Mouse (Mus musculus): ENCODE results near the gene Ezh1. TPM values are rescaled to one million over a fixed set of nuclear protein-coding genes. Genes with fewer than 3 reads are reported as not detected.

Ezh1 gene
- total and polyA plus RNA-seq, 3 experiments = 4.2 to 55.9 (median 25.4) TPM

GRCm38 (mm10) chr11:101143338-101144225, 82.7 kb downstream of the Ezh1 start:
- Histone ChIP-seq H3K4me1 (ENCODE audit: insufficient read depth, low read depth, low read length) (peaks cover 5% of the 10 kb centered on the region), H3K27me3 (ENCODE audit: insufficient read depth, low read length) (peaks cover 31% of the 10 kb centered on the region), H3K9me3 (replicated peaks) (no peaks in the 10 kb centered on the region), H3K4me3 (ENCODE audit: low read depth, low read length) (no peak overlapping the region), H3K36me3 (replicated peaks) (no peaks in the 10 kb centered on the region)
- TF ChIP-seq GATA1 (IDR thresholded peaks at IDR 0.05; ENCODE audit: borderline replicate concordance, low read length) (no peak), POLR2AphosphoS5 (IDR thresholded peaks at IDR 0.05; ENCODE audit: insufficient replicate concordance, low read depth, low read length) (no peak), GATA2 (IDR thresholded peaks at IDR 0.05; ENCODE audit: borderline replicate concordance, low read depth, low read length) (no peak), TAL1 (conservative IDR thresholded peaks at IDR 0.05; ENCODE audit: low read depth, low read length) (no peak), CTCF (IDR thresholded peaks at IDR 0.05; ENCODE audit: low read depth, low read length) (no peak)
- ATAC-seq (ENCODE audit: extremely low read depth, insufficient number of reproducible peaks, low FRiP score, poor library complexity, severe bottlenecking) (no peak), DNase-seq (ENCODE audit: low spot score) (no peak)

GRCm38 (mm10) chr11:101142215-101142967, 83.9 kb downstream of the Ezh1 start:
- Histone ChIP-seq H3K9me3 (replicated peaks) (no peaks in the 10 kb centered on the region), H3K4me1 (ENCODE audit: insufficient read depth, low read depth, low read length) (peaks cover 8% of the 10 kb centered on the region), H3K4me3 (ENCODE audit: low read depth, low read length) (no peak overlapping the region), H3K36me3 (replicated peaks) (no peaks in the 10 kb centered on the region), H3K27me3 (ENCODE audit: insufficient read depth, low read length) (peaks cover 31% of the 10 kb centered on the region)
- no peak for DNase-seq (ENCODE audit: low spot score)
- no peak for TF ChIP-seq GATA2 (IDR thresholded peaks at IDR 0.05; ENCODE audit: borderline replicate concordance, low read depth, low read length)
- no peak for TF ChIP-seq CTCF (IDR thresholded peaks at IDR 0.05; ENCODE audit: low read depth, low read length)
- TF ChIP-seq GATA1 (IDR thresholded peaks at IDR 0.05; ENCODE audit: borderline replicate concordance, low read length) = no peak
- no peak for TF ChIP-seq POLR2AphosphoS5 (IDR thresholded peaks at IDR 0.05; ENCODE audit: insufficient replicate concordance, low read depth, low read length)
- TF ChIP-seq TAL1 (conservative IDR thresholded peaks at IDR 0.05; ENCODE audit: low read depth, low read length) = no peak
- no peak for ATAC-seq (ENCODE audit: extremely low read depth, insufficient number of reproducible peaks, low FRiP score, poor library complexity, severe bottlenecking)

Other genes with a start within 250 kb of the Ezh1 start
Only the 20 nearest of the 30 such genes appear.
- gene Hsd17b1, start 148.1 kb downstream of the Ezh1 start, total RNA-seq (2014; fragmentation: Nextera tagmentation) = not detected in 2 replicates
- gene Hsd17b1, start 148.1 kb downstream of the Ezh1 start, total RNA-seq (2017) = 0.44 and 0.76 TPM in 2 replicates
- 0.12 and 0.20 TPM in 2 replicates for gene Hsd17b1, start 148.1 kb downstream of the Ezh1 start, polyA plus RNA-seq (2012)
- gene Coasy, start 143.9 kb downstream of the Ezh1 start, total RNA-seq (2014; fragmentation: Nextera tagmentation) = 23.6 and 26.7 TPM in 2 replicates
- gene Coasy, start 143.9 kb downstream of the Ezh1 start, total RNA-seq (2017) = 31.7 and 32.6 TPM in 2 replicates
- 39.3 and 43.6 TPM in 2 replicates for gene Coasy, start 143.9 kb downstream of the Ezh1 start, polyA plus RNA-seq (2012)
- gene Mlx, start 139.2 kb downstream of the Ezh1 start, total RNA-seq (2014; fragmentation: Nextera tagmentation) = 40.5 and 43.2 TPM in 2 replicates
- 45.5 and 45.9 TPM in 2 replicates for gene Mlx, start 139.2 kb downstream of the Ezh1 start, total RNA-seq (2017)
- gene Mlx, start 139.2 kb downstream of the Ezh1 start, polyA plus RNA-seq (2012) = 13.0 and 17.8 TPM in 2 replicates
- 11.1 and 15.7 TPM in 2 replicates for gene Psmc3ip, start 131.0 kb downstream of the Ezh1 start, total RNA-seq (2014; fragmentation: Nextera tagmentation)
- 27.0 and 29.8 TPM in 2 replicates for gene Psmc3ip, start 131.0 kb downstream of the Ezh1 start, total RNA-seq (2017)
- 20.5 and 20.6 TPM in 2 replicates for gene Psmc3ip, start 131.0 kb downstream of the Ezh1 start, polyA plus RNA-seq (2012)
- 12.0 and 13.4 TPM in 2 replicates for gene Retreg3, start 106.6 kb downstream of the Ezh1 start, total RNA-seq (2014; fragmentation: Nextera tagmentation)
- gene Retreg3, start 106.6 kb downstream of the Ezh1 start, total RNA-seq (2017) = 43.2 and 44.0 TPM in 2 replicates
- gene Retreg3, start 106.6 kb downstream of the Ezh1 start, polyA plus RNA-seq (2012) = 7.7 and 9.4 TPM in 2 replicates
- 39.8 and 42.0 TPM in 2 replicates for gene Tubg1, start 106.5 kb downstream of the Ezh1 start, total RNA-seq (2014; fragmentation: Nextera tagmentation)
- 46.0 and 47.5 TPM in 2 replicates for gene Tubg1, start 106.5 kb downstream of the Ezh1 start, total RNA-seq (2017)
- 96.1 and 120 TPM in 2 replicates for gene Tubg1, start 106.5 kb downstream of the Ezh1 start, polyA plus RNA-seq (2012)
- not detected in 2 replicates for gene Tubg2, start 70.6 kb downstream of the Ezh1 start, total RNA-seq (2014; fragmentation: Nextera tagmentation)
- gene Tubg2, start 70.6 kb downstream of the Ezh1 start, total RNA-seq (2017) = not detected in 2 replicates
- not detected in 2 replicates for gene Tubg2, start 70.6 kb downstream of the Ezh1 start, polyA plus RNA-seq (2012)
- not detected in 2 replicates for gene Cntnap1, start 55.9 kb downstream of the Ezh1 start, total RNA-seq (2014; fragmentation: Nextera tagmentation)
- under 0.01 and 0.06 TPM in 2 replicates for gene Cntnap1, start 55.9 kb downstream of the Ezh1 start, total RNA-seq (2017)
- 0.02 and 0.08 TPM in 2 replicates for gene Cntnap1, start 55.9 kb downstream of the Ezh1 start, polyA plus RNA-seq (2012)
- gene Plekhh3, start 55.1 kb downstream of the Ezh1 start, total RNA-seq (2014; fragmentation: Nextera tagmentation) = 0.49 and 2.6 TPM in 2 replicates
- gene Plekhh3, start 55.1 kb downstream of the Ezh1 start, total RNA-seq (2017) = 1.5 and 1.9 TPM in 2 replicates
- 3.8 and 4.8 TPM in 2 replicates for gene Plekhh3, start 55.1 kb downstream of the Ezh1 start, polyA plus RNA-seq (2012)
- gene Ccr10, start 51.0 kb downstream of the Ezh1 start, total RNA-seq (2014; fragmentation: Nextera tagmentation) = not detected in 2 replicates
- not detected in 2 replicates for gene Ccr10, start 51.0 kb downstream of the Ezh1 start, total RNA-seq (2017)
- gene Ccr10, start 51.0 kb downstream of the Ezh1 start, polyA plus RNA-seq (2012) = not detected in 2 replicates
- gene Ramp2, start 19.6 kb upstream of the Ezh1 start, total RNA-seq (2014; fragmentation: Nextera tagmentation) = not detected in 2 replicates
- gene Ramp2, start 19.6 kb upstream of the Ezh1 start, total RNA-seq (2017) = 0.27 TPM in 1 of 2 replicates, not detected in the other
- gene Ramp2, start 19.6 kb upstream of the Ezh1 start, polyA plus RNA-seq (2012) = 0.04 and 0.10 TPM in 2 replicates
- gene Vps25, start 27.2 kb upstream of the Ezh1 start, total RNA-seq (2014; fragmentation: Nextera tagmentation) = 482 and 539 TPM in 2 replicates
- gene Vps25, start 27.2 kb upstream of the Ezh1 start, total RNA-seq (2017) = 98.4 and 104 TPM in 2 replicates
- gene Vps25, start 27.2 kb upstream of the Ezh1 start, polyA plus RNA-seq (2012) = 140 and 170 TPM in 2 replicates
- 21.2 and 27.2 TPM in 2 replicates for gene Wnk4, start 34.1 kb upstream of the Ezh1 start, total RNA-seq (2014; fragmentation: Nextera tagmentation)
- gene Wnk4, start 34.1 kb upstream of the Ezh1 start, total RNA-seq (2017) = 2.3 and 4.2 TPM in 2 replicates
- 45.0 and 48.7 TPM in 2 replicates for gene Wnk4, start 34.1 kb upstream of the Ezh1 start, polyA plus RNA-seq (2012)
- 1.5 TPM in 1 of 2 replicates, not detected in the other for gene Cntd1, start 52.5 kb upstream of the Ezh1 start, total RNA-seq (2014; fragmentation: Nextera tagmentation)
- 0.81 and 1.1 TPM in 2 replicates for gene Cntd1, start 52.5 kb upstream of the Ezh1 start, total RNA-seq (2017)
- 0.02 TPM in 1 of 2 replicates, not detected in the other for gene Cntd1, start 52.5 kb upstream of the Ezh1 start, polyA plus RNA-seq (2012)
- gene Coa3, start 52.7 kb upstream of the Ezh1 start, total RNA-seq (2014; fragmentation: Nextera tagmentation) = 52.6 and 54.1 TPM in 2 replicates
- gene Coa3, start 52.7 kb upstream of the Ezh1 start, total RNA-seq (2017) = 58.1 and 65.9 TPM in 2 replicates
- gene Coa3, start 52.7 kb upstream of the Ezh1 start, polyA plus RNA-seq (2012) = 16.8 and 39.8 TPM in 2 replicates
- 42.5 and 46.3 TPM in 2 replicates for gene Becn1, start 75.8 kb upstream of the Ezh1 start, total RNA-seq (2014; fragmentation: Nextera tagmentation)
- gene Becn1, start 75.8 kb upstream of the Ezh1 start, total RNA-seq (2017) = 142 and 148 TPM in 2 replicates
- 97.7 and 109 TPM in 2 replicates for gene Becn1, start 75.8 kb upstream of the Ezh1 start, polyA plus RNA-seq (2012)
- 300 and 317 TPM in 2 replicates for gene Psme3, start 89.8 kb upstream of the Ezh1 start, total RNA-seq (2014; fragmentation: Nextera tagmentation)
- 98.7 and 113 TPM in 2 replicates for gene Psme3, start 89.8 kb upstream of the Ezh1 start, total RNA-seq (2017)
- gene Psme3, start 89.8 kb upstream of the Ezh1 start, polyA plus RNA-seq (2012) = 68.6 and 68.8 TPM in 2 replicates
- gene Aoc2, start 98.6 kb upstream of the Ezh1 start, total RNA-seq (2014; fragmentation: Nextera tagmentation) = 18.1 and 19.5 TPM in 2 replicates
- 4.5 and 4.6 TPM in 2 replicates for gene Aoc2, start 98.6 kb upstream of the Ezh1 start, total RNA-seq (2017)
- 10.0 and 10.1 TPM in 2 replicates for gene Aoc2, start 98.6 kb upstream of the Ezh1 start, polyA plus RNA-seq (2012)
- 2.5 TPM in 1 of 2 replicates, not detected in the other for gene Aoc3, start 104.1 kb upstream of the Ezh1 start, total RNA-seq (2014; fragmentation: Nextera tagmentation)
- gene Aoc3, start 104.1 kb upstream of the Ezh1 start, total RNA-seq (2017) = 0.16 TPM in 1 of 2 replicates, not detected in the other
- 0.07 and 0.10 TPM in 2 replicates for gene Aoc3, start 104.1 kb upstream of the Ezh1 start, polyA plus RNA-seq (2012)
- gene G6pc, start 141.1 kb upstream of the Ezh1 start, total RNA-seq (2014; fragmentation: Nextera tagmentation) = not detected in 2 replicates
- gene G6pc, start 141.1 kb upstream of the Ezh1 start, total RNA-seq (2017) = 0.05 TPM in 1 of 2 replicates, not detected in the other
- gene G6pc, start 141.1 kb upstream of the Ezh1 start, polyA plus RNA-seq (2012) = not detected in 2 replicates

Measured in G1E (cell line).